Mouse (Mus musculus) right cerebral cortex, postnatal 10 days (tissue): ENCODE measurements around the gene Cd47.

Experiments used
- DNase-seq, 2 experiments: peaks; one replicate each; pipeline ENCODE4 v3.0.0; 2021; ENCODE audit warnings: low spot score in 2 of 2

The Cd47 gene

GRCm38 (mm10) chr16:49873918-49874317, 73.6 kb downstream of the Cd47 start:
- no peak for DNase-seq

- no peak for DNase-seq
Measured at GRCm38 (mm10) chr16:49874546-49874945, 74.2 kb downstream of the Cd47 start.

GRCm38 (mm10) chr16:49876291-49877030, 76.1 kb downstream of the Cd47 start:
- no peak for DNase-seq

GRCm38 (mm10) chr16:49877243-49877642, 76.9 kb downstream of the Cd47 start:
- no peak for DNase-seq

DNA sequence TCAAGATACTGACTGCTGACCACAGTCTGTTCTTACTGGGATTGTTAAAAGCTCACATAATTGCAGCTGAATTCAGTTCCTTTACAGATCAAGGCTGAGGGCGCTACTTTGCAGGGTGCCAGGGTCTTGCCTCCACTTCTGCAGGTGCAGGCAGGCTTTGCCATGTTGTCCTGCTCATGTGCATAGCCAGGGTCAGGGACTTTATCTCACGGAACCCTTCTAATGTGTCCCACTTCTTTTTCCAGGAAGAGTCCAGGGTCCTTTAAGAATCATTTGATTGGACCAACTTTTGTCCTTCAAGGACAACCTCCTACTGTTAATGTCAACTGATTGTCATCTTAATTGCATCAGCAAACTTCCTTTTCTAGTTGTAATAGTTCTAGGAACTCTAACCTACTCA, 77.7 kb downstream of the Cd47 start:
- no peak for DNase-seq

DNA sequence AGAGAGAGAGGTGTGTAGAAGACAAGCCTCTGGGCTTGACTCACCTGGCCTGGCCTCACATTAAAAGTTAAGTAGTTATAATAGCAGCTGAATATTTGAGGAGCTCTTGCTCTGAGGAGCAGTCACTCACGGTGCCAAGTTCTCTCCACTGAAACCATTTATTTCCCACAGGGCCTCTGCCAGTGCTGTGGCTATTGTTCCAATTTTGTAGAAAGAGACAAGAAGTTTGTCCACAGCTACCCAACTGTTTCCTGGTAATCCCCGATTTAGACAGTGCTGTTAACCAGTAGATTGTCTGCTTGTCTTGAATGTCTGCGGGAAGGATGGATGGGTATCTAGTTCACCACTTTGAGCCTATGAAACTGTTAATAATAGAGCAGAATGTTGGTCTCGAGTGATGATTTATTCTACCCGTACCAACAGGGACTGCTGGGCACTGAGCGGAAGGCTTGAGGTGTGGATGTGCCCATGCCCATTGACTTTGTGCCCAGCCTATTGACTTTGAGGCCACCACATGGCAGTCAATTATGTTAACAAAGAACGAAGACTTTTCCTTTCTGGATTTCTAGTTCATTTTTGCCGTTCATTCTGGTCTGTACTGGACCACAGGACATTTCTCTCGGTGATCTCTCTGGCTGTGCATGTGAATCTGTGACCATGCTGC, 86.2 kb downstream of the Cd47 start:
- DNase-seq = no peak

DNA sequence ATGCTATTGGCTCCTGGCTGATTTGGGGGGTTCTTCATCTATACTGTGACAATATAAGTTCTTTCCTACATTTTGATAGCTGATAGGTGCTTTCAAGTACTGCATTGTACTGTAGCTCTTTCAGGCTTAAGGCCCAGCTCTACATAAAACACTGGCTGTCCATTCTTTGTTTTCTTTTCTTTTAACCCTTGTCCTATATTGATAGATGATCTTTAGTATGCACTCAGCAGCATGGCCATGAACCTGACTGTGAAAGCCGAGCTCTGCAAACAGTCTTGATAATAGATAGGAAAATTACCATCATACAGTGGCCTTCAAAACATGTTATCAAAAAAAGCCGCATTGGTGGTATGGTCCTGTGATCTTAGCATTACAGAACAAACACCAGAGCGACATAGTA, 87.0 kb downstream of the Cd47 start:
- no peak for DNase-seq

DNA sequence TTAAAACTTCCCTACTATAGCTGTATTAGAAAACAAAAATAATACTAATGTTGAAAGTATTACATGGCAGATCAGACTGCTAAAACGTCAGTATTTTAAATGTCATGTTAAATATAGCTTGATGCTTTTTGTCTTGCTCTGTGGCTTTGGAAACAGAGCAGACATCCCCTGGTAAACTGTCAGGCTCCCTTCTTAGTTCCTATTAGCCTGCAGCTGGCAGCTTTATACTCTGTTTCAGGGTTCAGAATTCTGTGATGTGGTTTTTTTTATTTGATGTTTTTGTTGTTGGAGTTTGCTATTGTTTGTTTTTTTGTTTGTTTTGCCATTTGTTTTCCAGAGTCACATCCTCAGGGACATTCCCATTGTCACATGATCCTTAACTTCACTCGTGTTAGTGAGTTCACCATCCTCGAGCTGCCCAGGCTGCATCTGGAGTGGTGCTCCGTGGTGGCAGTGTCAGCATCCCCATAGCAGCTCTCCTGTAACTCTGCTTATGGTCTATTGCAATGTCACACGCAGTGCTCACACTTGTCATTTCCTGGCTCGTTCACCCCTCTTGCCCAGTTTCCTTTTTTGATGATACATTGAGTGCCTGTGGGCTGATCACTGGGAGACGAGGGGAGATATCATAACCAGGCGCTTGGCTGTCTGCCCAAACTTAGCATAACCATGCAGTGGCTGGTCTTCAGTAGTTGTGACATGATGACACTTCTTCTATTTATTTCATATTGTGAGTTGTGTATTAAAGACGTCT, 87.7 kb downstream of the Cd47 start:
- no peak for DNase-seq

DNA sequence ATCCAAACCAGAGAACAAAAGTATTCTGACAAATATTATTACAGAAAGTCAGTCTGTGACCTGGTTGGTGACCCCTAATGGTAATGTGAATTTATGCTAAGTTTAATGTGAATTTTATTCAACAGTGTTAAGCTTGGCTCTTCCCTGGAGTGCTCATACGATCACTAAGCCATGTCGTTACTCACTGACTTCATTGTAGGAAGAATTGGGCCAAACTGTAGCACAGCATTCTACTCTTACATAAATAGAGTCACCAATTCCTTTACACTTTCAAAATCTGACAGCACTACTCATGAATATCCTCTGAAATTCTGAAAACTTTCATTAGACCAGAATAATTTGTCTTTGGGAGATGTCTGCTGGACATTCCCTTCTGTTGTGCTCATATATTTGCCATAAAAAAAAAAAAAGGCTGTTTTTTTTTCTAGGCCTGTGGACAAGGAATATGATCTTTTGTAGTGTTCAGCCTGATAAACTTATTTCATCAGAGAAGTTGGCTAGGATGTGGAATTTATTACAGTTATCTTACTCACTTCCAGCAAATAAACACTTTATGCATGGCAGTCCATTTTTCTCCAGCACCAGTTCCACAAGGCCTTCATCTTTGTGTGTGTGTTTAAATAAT, 88.8 kb downstream of the Cd47 start:
- no peak for DNase-seq

DNA sequence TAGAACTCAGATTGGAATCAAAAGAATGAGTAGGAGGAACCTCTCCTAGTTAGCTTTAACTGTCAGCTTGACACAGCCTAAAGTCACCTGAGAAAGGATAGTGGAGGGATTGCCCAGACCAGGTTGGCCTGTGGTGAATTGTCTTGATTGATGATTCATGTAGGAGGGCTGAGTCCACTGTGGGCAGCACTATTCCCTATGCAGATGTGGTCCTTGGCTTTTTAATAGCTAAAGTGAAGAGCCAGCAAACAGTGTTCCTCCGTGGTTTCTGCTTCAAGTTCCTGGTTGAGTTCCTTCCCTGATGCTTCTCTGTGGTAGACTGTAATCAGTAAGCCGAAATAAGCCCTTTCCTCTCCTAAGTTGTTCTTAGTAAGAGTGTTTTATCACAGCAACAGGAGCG, 91.9 kb downstream of the Cd47 start:
- DNase-seq = no peak

DNA sequence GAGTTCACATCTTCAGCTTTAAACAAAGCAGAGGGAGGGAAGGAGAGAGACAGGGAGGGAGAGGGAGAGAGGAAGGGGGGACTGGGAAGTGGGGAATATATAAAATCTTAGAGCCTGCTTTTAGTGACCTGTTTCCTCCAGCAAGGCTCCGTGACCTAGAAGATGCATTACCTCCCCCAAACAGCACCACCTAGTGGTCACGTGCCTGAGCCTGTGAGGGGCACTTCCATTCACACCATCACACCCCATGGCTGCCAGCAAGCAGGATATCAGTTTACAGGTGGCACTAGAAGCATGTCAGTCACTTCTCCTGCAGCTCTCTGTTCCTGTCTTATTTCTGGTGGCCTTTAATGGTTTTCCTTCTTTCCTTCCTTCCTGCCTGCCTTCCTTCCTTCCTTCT, 92.6 kb downstream of the Cd47 start:
- no peak for DNase-seq

- no peak for DNase-seq
Measured at GRCm38 (mm10) chr16:49894624-49895023, 94.3 kb downstream of the Cd47 start.

- DNase-seq = no peak
Measured at GRCm38 (mm10) chr16:49896132-49896531, 95.8 kb downstream of the Cd47 start.

GRCm38 (mm10) chr16:49901395-49901794, 101.1 kb downstream of the Cd47 start:
- no peak for DNase-seq

- no peak for DNase-seq
Measured at GRCm38 (mm10) chr16:49902083-49902482, 101.8 kb downstream of the Cd47 start.

- DNase-seq = no peak
Measured at GRCm38 (mm10) chr16:49904248-49904930, 104.1 kb downstream of the Cd47 start.

GRCm38 (mm10) chr16:49905041-49905440, 104.7 kb downstream of the Cd47 start:
- no peak for DNase-seq

GRCm38 (mm10) chr16:49905601-49906001, 105.3 kb downstream of the Cd47 start:
- DNase-seq = no peak

GRCm38 (mm10) chr16:49906066-49906465, 105.7 kb downstream of the Cd47 start:
- DNase-seq = no peak

DNA sequence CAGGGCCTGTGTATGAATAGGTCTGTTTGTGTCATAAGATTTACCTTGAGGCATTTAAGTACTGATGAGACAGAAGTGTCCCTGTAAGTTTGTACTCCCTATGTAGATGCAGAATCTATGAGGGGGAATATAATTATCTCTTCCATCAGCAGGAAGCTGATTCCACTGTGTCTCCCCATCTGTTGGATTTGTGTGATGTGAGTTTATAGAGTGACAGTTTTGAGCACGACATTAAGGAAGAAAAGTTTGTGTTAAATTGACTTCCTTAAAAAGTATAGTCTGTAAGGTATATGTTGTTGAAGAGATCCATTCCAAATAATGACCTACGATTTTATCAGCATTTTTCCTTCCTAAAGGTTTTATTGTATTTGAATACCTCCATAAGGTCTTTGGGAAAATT, 106.6 kb downstream of the Cd47 start:
- DNase-seq = no peak

- no peak for DNase-seq
Measured at GRCm38 (mm10) chr16:49907356-49907755, 107.0 kb downstream of the Cd47 start.

GRCm38 (mm10) chr16:49909536-49909935, 109.2 kb downstream of the Cd47 start:
- DNase-seq = peak; percentile 36 to 64
